Mouse (Mus musculus) hindbrain, postnatal 0 days (tissue): ENCODE measurements around the gene Zfp110. TPM values are rescaled to one million over a fixed set of nuclear protein-coding genes. Genes with fewer than 3 reads are reported as not detected.

Experiments used
- ATAC-seq: fragments of 200-750 bp; cut with Nextera tagmentation; 2 replicates; pipeline ENCODE4 v1.8.0; 2017; ENCODE audit warnings: mild to moderate bottlenecking, moderate TSS enrichment, moderate library complexity
- DNase-seq: peaks from one replicate; pipeline ENCODE4 v3.0.0-alpha.2; 2015; ENCODE audit warnings: low spot score
- H3K27ac ChIP-seq: fragments of 300-500 bp; sonication (generic); 2 replicates; pipeline ENCODE4 v1.5.1; 2014; ENCODE audit warnings: mild to moderate bottlenecking
- H3K27me3 ChIP-seq: fragments of 300-500 bp; sonication (generic); 2 replicates; pipeline ENCODE4 v1.6.1; 2014; ENCODE audit warnings: low read length, mixed read lengths; ENCODE audit not compliant: insufficient read depth
- H3K36me3 ChIP-seq: fragments of 300-500 bp; sonication (generic); 2 replicates; pipeline ENCODE4 v1.6.1; 2014; ENCODE audit warnings: low read length, mixed read lengths; ENCODE audit not compliant: insufficient read depth
- H3K4me1 ChIP-seq: fragments of 300-500 bp; sonication (generic); 2 replicates; pipeline ENCODE4 v1.6.1; 2014; ENCODE audit warnings: antibody characterized with exemption, low read length, mixed read lengths; ENCODE audit not compliant: insufficient read depth
- H3K4me2 ChIP-seq: fragments of 300-500 bp; sonication (generic); 2 replicates; pipeline ENCODE4 v1.6.1; 2014; ENCODE audit warnings: low read depth, mild to moderate bottlenecking, low read length, moderate library complexity, mixed read lengths
- H3K4me3 ChIP-seq: fragments of 300-500 bp; sonication (generic); 2 replicates; pipeline ENCODE4 v1.5.1; 2014; ENCODE audit warnings: low read length
- H3K9ac ChIP-seq: fragments of 300-500 bp; sonication (generic); replicated peaks from 2 replicates; pipeline ENCODE4 v1.6.1; 2014; ENCODE audit warnings: mild to moderate bottlenecking, low read length, moderate library complexity, mixed read lengths
- H3K9me3 ChIP-seq: fragments of 300-500 bp; sonication (generic); 2 replicates; pipeline ENCODE4 v1.6.1; 2016; ENCODE audit warnings: low read length, mixed read lengths
- CTCF ChIP-seq: IDR thresholded peaks from 2 replicates; pipeline ENCODE4 v1.5.1; 2016; ENCODE audit warnings: antibody characterized with exemption, control low read depth, low read depth
- WGBS: fragments of 180-500 bp; shearing (Covaris S2); extraction: QIAGEN DNeasy Blood & Tissue Kit; methylation state at CpG from one replicate; pipeline ENCODE4 v1.1.7; 2014; 5-methylcytosine and 5-hydroxymethylcytosine counted together
- polyA plus RNA-seq: library from polyadenylated mRNA; unstranded; fragments of >200 nt; fragmentation: Nextera tagmentation; extraction: Ambion mirVana; gene quantifications from 2 replicates; pipeline ENCODE4 v1.2.1, GENCODE M21; 2015
- total RNA-seq: library from RNA; depleted of rRNA; stranded (reverse); fragments of >200 nt; gene quantifications from 2 replicates; pipeline ENCODE4 v1.2.3, GENCODE M21; 2014; rRNA removed

Gene Zfp110
- total and polyA plus RNA-seq, 2 experiments from 2014 or later, result 15.2 to 16.6 TPM

- Histone ChIP-seq H3K4me2 (no peak overlapping the region), H3K36me3 (peaks cover 46% of the 10 kb centered on the region), H3K4me3 (no peak overlapping the region), H3K9ac (no peak overlapping the region), H3K27me3 (no peaks in the 10 kb centered on the region), H3K27ac (no peak overlapping the region), H3K4me1 (no peaks in the 10 kb centered on the region), H3K9me3 (no peaks in the 10 kb centered on the region)
- 89% methylated on average over 1 of the region's 1 CpGs for WGBS
- TF ChIP-seq CTCF, result no peak
- DNase-seq (no peak), ATAC-seq (no peak)
Measured at GRCm38 (mm10) chr7:12891334-12891733, 56.8 kb downstream of the Zfp110 start.

- H3K4me3 ChIP-seq, result peak within 1 kb of the TSS; percentile 51
- no peaks in the 10 kb centered on the region for H3K4me1 ChIP-seq
- ATAC-seq (peak; percentile 99), DNase-seq (peak; percentile 97)
- peak within 1 kb of the TSS; percentile 48 for H3K9ac ChIP-seq
- H3K27me3 ChIP-seq, result no peaks in the 10 kb centered on the region
- H3K9me3 ChIP-seq, result no peaks in the 10 kb centered on the region
- peak within 1 kb of the TSS; percentile 46 for H3K4me2 ChIP-seq
- no peaks in the 10 kb centered on the region for H3K36me3 ChIP-seq
- H3K27ac ChIP-seq, result no peak within 1 kb of the TSS
- peak; percentile 17; the same call in 1 of the 2 replicates for TF ChIP-seq CTCF
- WGBS, result 6% methylated on average over 36 of the region's 36 CpGs
Measured at GRCm38 (mm10) chr7:12897655-12898410, 63.3 kb downstream of the Zfp110 start, which contains the start of gene Zscan22. Zscan22 (plus strand) TSS chr7:12897815.

Other genes with a start within 250 kb of the Zfp110 start
- gene Vmn2r53, start 226.0 kb upstream of the Zfp110 start, total RNA-seq, result 0.04 and 0.05 TPM in 2 replicates
- gene Vmn2r53, start 226.0 kb upstream of the Zfp110 start, polyA plus RNA-seq, result not detected in 2 replicates
- not detected in 2 replicates for gene Vmn2r54, start 194.4 kb upstream of the Zfp110 start, total RNA-seq
- gene Vmn2r54, start 194.4 kb upstream of the Zfp110 start, polyA plus RNA-seq, result not detected in 2 replicates
- gene Vmn2r55, start 149.8 kb upstream of the Zfp110 start, total RNA-seq, result not detected in 2 replicates
- not detected in 2 replicates for gene Vmn2r55, start 149.8 kb upstream of the Zfp110 start, polyA plus RNA-seq
- 0.04 and 0.10 TPM in 2 replicates for gene Vmn2r56, start 99.8 kb upstream of the Zfp110 start, total RNA-seq
- 0.03 TPM in 1 of 2 replicates, not detected in the other for gene Vmn2r56, start 99.8 kb upstream of the Zfp110 start, polyA plus RNA-seq
- 17.3 and 18.1 TPM in 2 replicates for gene Zscan18, start 31.1 kb upstream of the Zfp110 start, total RNA-seq
- 19.6 and 20.0 TPM in 2 replicates for gene Zscan18, start 31.1 kb upstream of the Zfp110 start, polyA plus RNA-seq
- 10.7 and 14.8 TPM in 2 replicates for gene Zfp329, start 15.9 kb upstream of the Zfp110 start, total RNA-seq
- 17.1 and 17.2 TPM in 2 replicates for gene Zfp329, start 15.9 kb upstream of the Zfp110 start, polyA plus RNA-seq
- gene Zfp128, start 46.4 kb downstream of the Zfp110 start, total RNA-seq, result 7.7 and 10.7 TPM in 2 replicates
- gene Zfp128, start 46.4 kb downstream of the Zfp110 start, polyA plus RNA-seq, result 1.9 and 2.1 TPM in 2 replicates
- 7.4 and 7.7 TPM in 2 replicates for gene Zscan22, start 63.1 kb downstream of the Zfp110 start, total RNA-seq
- gene Zscan22, start 63.1 kb downstream of the Zfp110 start, polyA plus RNA-seq, result 2.5 and 2.9 TPM in 2 replicates
- 1,864 and 2,267 TPM in 2 replicates for gene Rps5, start 87.5 kb downstream of the Zfp110 start, total RNA-seq
- 646 and 658 TPM in 2 replicates for gene Rps5, start 87.5 kb downstream of the Zfp110 start, polyA plus RNA-seq
- 2.5 and 3.0 TPM in 2 replicates for gene Rnf225, start 92.7 kb downstream of the Zfp110 start, total RNA-seq
- 1.1 TPM in 2 replicates for gene Rnf225, start 92.7 kb downstream of the Zfp110 start, polyA plus RNA-seq
- 25.5 and 30.1 TPM in 2 replicates for gene Zfp324, start 131.1 kb downstream of the Zfp110 start, total RNA-seq
- gene Zfp324, start 131.1 kb downstream of the Zfp110 start, polyA plus RNA-seq, result 6.8 and 7.1 TPM in 2 replicates
- gene Zfp446, start 143.1 kb downstream of the Zfp110 start, total RNA-seq, result 8.9 and 10.9 TPM in 2 replicates
- gene Zfp446, start 143.1 kb downstream of the Zfp110 start, polyA plus RNA-seq, result 7.6 and 7.9 TPM in 2 replicates
- gene Slc27a5, start 163.4 kb downstream of the Zfp110 start, total RNA-seq, result 1.1 and 1.7 TPM in 2 replicates
- gene Slc27a5, start 163.4 kb downstream of the Zfp110 start, polyA plus RNA-seq, result 0.29 and 0.30 TPM in 2 replicates
- gene Trim28, start 164.4 kb downstream of the Zfp110 start, total RNA-seq, result 483 and 563 TPM in 2 replicates
- 176 and 184 TPM in 2 replicates for gene Trim28, start 164.4 kb downstream of the Zfp110 start, polyA plus RNA-seq
- 41.6 and 47.6 TPM in 2 replicates for gene Zbtb45, start 175.3 kb downstream of the Zfp110 start, total RNA-seq
- 23.9 and 24.6 TPM in 2 replicates for gene Zbtb45, start 175.3 kb downstream of the Zfp110 start, polyA plus RNA-seq
- 59.7 and 68.0 TPM in 2 replicates for gene Chmp2a, start 200.0 kb downstream of the Zfp110 start, total RNA-seq
- 188 and 202 TPM in 2 replicates for gene Chmp2a, start 200.0 kb downstream of the Zfp110 start, polyA plus RNA-seq
- gene Ube2m, start 203.5 kb downstream of the Zfp110 start, total RNA-seq, result 320 and 345 TPM in 2 replicates
- gene Ube2m, start 203.5 kb downstream of the Zfp110 start, polyA plus RNA-seq, result 140 and 153 TPM in 2 replicates
- 9.6 and 11.5 TPM in 2 replicates for gene Mzf1, start 220.0 kb downstream of the Zfp110 start, total RNA-seq
- gene Mzf1, start 220.0 kb downstream of the Zfp110 start, polyA plus RNA-seq, result 7.7 and 8.7 TPM in 2 replicates